Mouse (Mus musculus) testis, adult 10 weeks (tissue): ENCODE measurements around the gene Peg3. TPM values are rescaled to one million over a fixed set of nuclear protein-coding genes. Genes with fewer than 3 reads are reported as not detected.

Experiments used
- polyA plus RNA-seq: library from polyadenylated mRNA; stranded (reverse); fragments of 350-450 nt; fragmentation: Illumina TruSeq; extraction: RNeasy Lipid Tissue Mini Kit (QIAGEN cat#74804); gene quantifications from one replicate; pipeline ENCODE4 v1.2.3, GENCODE M21; 2014; ENCODE audit warnings: low read depth, low replicate concordance

The Peg3 gene
- polyA plus RNA-seq, result 5.7 TPM

GRCm38 (mm10) chr7:6730241-6730640 lies at the start of gene Peg3, which contains the start of gene Usp29:
Peg3 (minus strand) TSS chr7:6730431.
Usp29 (plus strand) TSS chr7:6730578.

DNA sequence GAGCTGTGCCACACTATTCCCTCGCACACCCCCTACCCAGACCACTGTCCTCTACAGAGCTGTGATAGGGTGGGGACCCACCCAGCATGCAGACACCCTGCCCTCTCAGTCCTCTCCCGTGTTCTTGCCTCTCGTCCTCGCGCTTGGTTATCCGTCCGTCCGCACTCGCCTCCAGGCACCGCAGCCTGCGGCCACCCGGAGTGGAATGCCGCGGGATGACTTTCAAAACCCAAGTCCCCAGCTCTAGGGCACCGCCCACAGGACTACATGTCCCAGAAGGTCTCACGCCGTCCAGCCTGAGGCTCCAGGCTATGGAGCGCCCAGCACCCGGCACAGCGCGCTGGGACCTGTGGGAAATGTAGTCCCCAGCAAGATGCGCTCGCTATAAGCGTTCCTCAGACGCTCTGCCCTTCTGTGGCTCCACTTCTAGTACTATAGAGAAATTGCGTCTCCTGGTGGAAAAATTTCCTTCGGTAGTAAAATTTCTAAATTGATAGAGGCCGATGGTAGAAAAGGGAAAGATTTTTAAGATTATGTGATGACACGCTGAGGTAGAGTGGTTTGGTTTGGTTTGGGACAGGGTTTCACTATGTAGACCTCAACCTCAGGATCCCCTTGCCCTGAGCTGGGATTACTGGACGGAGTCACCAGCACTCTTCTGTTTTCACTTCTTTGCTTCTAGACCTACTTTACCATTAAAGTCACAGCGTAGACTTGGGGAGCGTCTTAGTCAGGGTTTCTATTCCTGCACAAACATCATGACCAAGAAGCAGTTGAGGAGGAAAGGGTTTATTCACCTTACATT lies 33.8 kb downstream of the Peg3 start, which contains the start of gene Zim1:
TSS of gene Zim1 (minus strand) at position 210 of the 805 bp plus-strand sequence.

Other genes starting within 250 kb of the Peg3 start
- not detected for gene Olfr5, start 243.5 kb downstream of the Peg3 start, polyA plus RNA-seq
- gene Olfr1347, start 230.7 kb downstream of the Peg3 start, polyA plus RNA-seq, result not detected
- gene Olfr1348, start 221.7 kb downstream of the Peg3 start, polyA plus RNA-seq, result not detected
- gene Olfr1349, start 207.5 kb downstream of the Peg3 start, polyA plus RNA-seq, result 0.29 TPM
- gene Olfr1350, start 165.6 kb downstream of the Peg3 start, polyA plus RNA-seq, result not detected
- 0.10 TPM for gene Zim1, start 34.0 kb downstream of the Peg3 start, polyA plus RNA-seq
- 0.74 TPM for gene Usp29, start 147 bp upstream of the Peg3 start, polyA plus RNA-seq